Mouse (Mus musculus) forebrain, postnatal 0 days (tissue): ENCODE results near the gene Polr2a. TPM values are rescaled to one million over a fixed set of nuclear protein-coding genes. Genes with fewer than 3 reads are reported as not detected.
"Not testable (repeated sequence)": the region's sequence is repeated elsewhere in the genome, so short reads cannot be mapped to it uniquely, and the experiment has no call there.

Source experiments
- ATAC-seq: fragments of 200-750 bp; cut with Nextera tagmentation; 2 replicates; pipeline ENCODE4 v1.8.0; 2017; ENCODE audit warnings: mild to moderate bottlenecking, moderate library complexity
- DNase-seq: peaks from one replicate; pipeline ENCODE4 v3.0.0-alpha.2; 2015
- H3K27ac ChIP-seq: fragments of 300-500 bp; sonication (generic); 2 replicates; pipeline ENCODE4 v1.5.1; 2014; ENCODE audit warnings: low read depth, mild to moderate bottlenecking, antibody characterized with exemption, low read length, moderate library complexity, mixed read lengths
- H3K27me3 ChIP-seq: fragments of 300-500 bp; sonication (generic); 2 replicates; pipeline ENCODE4 v1.6.1; 2014; ENCODE audit warnings: mild to moderate bottlenecking, low read length, mixed read lengths; ENCODE audit not compliant: insufficient read depth
- H3K36me3 ChIP-seq: fragments of 300-500 bp; sonication (generic); 2 replicates; pipeline ENCODE4 v1.6.1; 2014; ENCODE audit warnings: mild to moderate bottlenecking, moderate library complexity; ENCODE audit not compliant: insufficient read depth
- H3K4me1 ChIP-seq: fragments of 300-500 bp; sonication (generic); 2 replicates; pipeline ENCODE4 v1.6.1; 2014; ENCODE audit warnings: antibody characterized with exemption; ENCODE audit not compliant: insufficient read depth
- H3K4me2 ChIP-seq: fragments of 300-500 bp; sonication (generic); 2 replicates; pipeline ENCODE4 v1.6.1; 2014; ENCODE audit warnings: low read depth, mild to moderate bottlenecking, moderate library complexity
- H3K4me3 ChIP-seq: fragments of 300-500 bp; sonication (generic); 2 replicates; pipeline ENCODE4 v1.5.1; 2014; ENCODE audit warnings: low read depth, low read length, mixed read lengths
- H3K9ac ChIP-seq: fragments of 300-500 bp; sonication (generic); 2 replicates; pipeline ENCODE4 v1.6.1; 2014; ENCODE audit warnings: mild to moderate bottlenecking
- H3K9me3 ChIP-seq: fragments of 300-500 bp; sonication (generic); 2 replicates; pipeline ENCODE4 v1.6.1; 2016; ENCODE audit warnings: low read length
- CTCF ChIP-seq: sonication (generic); IDR thresholded peaks from 2 replicates; pipeline ENCODE4 v1.5.1; 2016; ENCODE audit warnings: antibody characterized with exemption, control low read depth, low read depth
- WGBS: fragments of 180-500 bp; shearing (Covaris S2); extraction: QIAGEN DNeasy Blood & Tissue Kit; methylation state at CpG from one replicate; pipeline ENCODE4 v1.1.7; 2014; 5-methylcytosine and 5-hydroxymethylcytosine counted together
- polyA plus RNA-seq: library from polyadenylated mRNA; unstranded; fragments of >200 nt; fragmentation: Nextera tagmentation; extraction: Ambion mirVana; gene quantifications from 2 replicates; pipeline ENCODE4 v1.2.1, GENCODE M21; 2015
- total RNA-seq: library from RNA; depleted of rRNA; stranded (reverse); fragments of >200 nt; gene quantifications from 2 replicates; pipeline ENCODE4 v1.2.3, GENCODE M21; 2014

The Polr2a gene
- total and polyA plus RNA-seq, 2 experiments from 2014 or later = 10.0 to 20.5 TPM

- Histone ChIP-seq H3K9me3 (no peaks in the 10 kb centered on the region), H3K27me3 (no peaks in the 10 kb centered on the region), H3K9ac (no peak overlapping the region), H3K27ac (no peak overlapping the region), H3K36me3 (no peaks in the 10 kb centered on the region), H3K4me2 (no peak overlapping the region), H3K4me1 (0 out of 2 replicates have a peak, but pooled peaks cover 2% of the 10 kb centered on the region), H3K4me3 (no peak overlapping the region)
- WGBS = 44% methylated on average over 6 of the region's 6 CpGs
- ATAC-seq (no peak), DNase-seq (no peak)
- TF ChIP-seq CTCF = no peak
Observed at GRCm38 (mm10) chr11:69706775-69707479, 51.5 kb downstream of the Polr2a start.

GRCm38 (mm10) chr11:69704613-69705010 lies 53.8 kb downstream of the Polr2a start:
- H3K36me3 ChIP-seq = no peaks in the 10 kb centered on the region
- H3K4me3 ChIP-seq = no peak overlapping the region
- no peak for DNase-seq
- H3K4me1 ChIP-seq = no peaks in the 10 kb centered on the region
- TF ChIP-seq CTCF = no peak
- no peak for ATAC-seq
- no peak overlapping the region for H3K4me2 ChIP-seq
- H3K27me3 ChIP-seq = no peaks in the 10 kb centered on the region
- WGBS = 50% methylated on average over 2 of the region's 2 CpGs
- no peaks in the 10 kb centered on the region for H3K9me3 ChIP-seq
- H3K27ac ChIP-seq = no peak overlapping the region
- no peak overlapping the region for H3K9ac ChIP-seq

DNA sequence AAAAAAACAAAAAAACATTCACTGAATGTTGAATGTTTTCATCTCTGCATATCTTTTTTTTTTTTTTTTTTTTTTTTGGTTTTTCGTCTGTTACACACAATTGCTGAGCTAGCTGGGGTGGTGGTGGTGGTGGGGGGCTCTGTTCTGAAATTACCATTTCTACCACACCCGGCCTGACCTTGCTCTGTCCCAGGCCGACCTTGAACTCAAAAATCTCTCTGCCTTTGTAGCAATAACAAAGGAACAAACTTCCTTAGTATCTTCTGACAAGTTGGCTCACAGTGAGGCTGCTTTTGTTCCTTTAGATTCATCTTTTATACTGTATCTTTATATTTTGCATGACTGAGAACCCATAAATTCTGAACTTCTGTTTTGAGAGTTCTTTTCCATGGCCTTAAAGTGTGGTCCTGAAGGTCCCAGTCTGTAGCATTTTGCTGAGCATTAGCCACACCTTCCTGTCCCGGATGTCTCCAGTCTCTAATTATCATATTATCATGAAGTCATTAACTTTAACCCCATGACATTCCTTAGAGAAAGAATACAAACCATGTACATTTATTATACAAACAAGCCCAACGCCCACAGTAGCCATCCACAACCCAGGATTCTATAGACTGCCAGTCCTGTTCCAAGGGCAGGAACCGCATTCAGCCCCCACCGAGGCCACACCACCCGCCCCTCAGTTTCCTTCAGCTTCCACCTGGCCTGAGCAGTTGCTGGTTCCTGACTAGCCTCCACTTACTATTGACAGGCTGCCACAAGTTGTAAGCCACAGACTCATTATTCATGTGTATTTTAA lies 54.4 kb downstream of the Polr2a start:
- Histone ChIP-seq H3K4me3 (no peak overlapping the region), H3K4me1 (no peaks in the 10 kb centered on the region), H3K27me3 (no peaks in the 10 kb centered on the region), H3K27ac (no peak overlapping the region), H3K9ac (no peak overlapping the region), H3K9me3 (no peaks in the 10 kb centered on the region), H3K36me3 (no peaks in the 10 kb centered on the region), H3K4me2 (no peak overlapping the region)
- 65% methylated on average over 8 of the region's 8 CpGs for WGBS
- TF ChIP-seq CTCF = no peak
- ATAC-seq = no peak
- no peak for DNase-seq

DNA sequence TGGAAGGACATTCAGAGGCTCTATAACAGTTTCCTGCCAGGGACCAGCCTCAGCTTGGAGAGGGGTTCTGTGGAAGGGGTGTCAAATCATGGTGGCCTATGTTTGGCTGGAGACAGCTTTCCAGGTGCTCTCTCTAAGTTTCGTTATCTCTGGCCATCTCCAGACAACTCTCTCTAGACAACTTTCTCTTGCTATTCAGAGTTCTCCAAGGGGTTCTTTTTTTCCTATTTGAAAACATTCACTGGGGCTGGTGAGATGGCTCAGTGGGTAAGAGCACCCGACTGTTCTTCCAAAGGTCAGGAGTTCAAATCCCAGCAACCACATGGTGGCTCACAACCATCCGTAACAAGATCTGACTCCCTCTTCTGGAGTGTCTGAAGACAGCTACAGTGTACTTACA lies 55.1 kb downstream of the Polr2a start:
- not testable (repeated sequence) for ATAC-seq, H3K36me3 ChIP-seq, DNase-seq, H3K9me3 ChIP-seq, H3K27me3 ChIP-seq, H3K4me1 ChIP-seq, H3K4me3 ChIP-seq, H3K4me2 ChIP-seq, H3K27ac ChIP-seq, H3K9ac ChIP-seq
- WGBS = 71% methylated on average over 2 of the region's 3 CpGs

- H3K27me3 ChIP-seq, H3K9me3 ChIP-seq, H3K4me1 ChIP-seq, DNase-seq, H3K9ac ChIP-seq, H3K36me3 ChIP-seq, H3K27ac ChIP-seq, ATAC-seq, H3K4me2 ChIP-seq, H3K4me3 ChIP-seq: not testable (repeated sequence)
- WGBS = 95% methylated on average over 10 of the region's 10 CpGs
Observed at GRCm38 (mm10) chr11:69702886-69703285, 55.6 kb downstream of the Polr2a start.

- no peak for DNase-seq
- 86% methylated on average over 1 of the region's 1 CpGs for WGBS
- Histone ChIP-seq H3K4me3 (no peak overlapping the region), H3K27ac (no peak overlapping the region), H3K4me2 (no peak overlapping the region), H3K27me3 (no peaks in the 10 kb centered on the region), H3K4me1 (peaks cover 12% of the 10 kb centered on the region; the same call in 1 of the 2 replicates), H3K9me3 (no peaks in the 10 kb centered on the region), H3K9ac (no peak overlapping the region), H3K36me3 (no peaks in the 10 kb centered on the region)
- TF ChIP-seq CTCF = no peak
- ATAC-seq = no peak
Observed at GRCm38 (mm10) chr11:69699595-69699994, 58.8 kb downstream of the Polr2a start.

DNA sequence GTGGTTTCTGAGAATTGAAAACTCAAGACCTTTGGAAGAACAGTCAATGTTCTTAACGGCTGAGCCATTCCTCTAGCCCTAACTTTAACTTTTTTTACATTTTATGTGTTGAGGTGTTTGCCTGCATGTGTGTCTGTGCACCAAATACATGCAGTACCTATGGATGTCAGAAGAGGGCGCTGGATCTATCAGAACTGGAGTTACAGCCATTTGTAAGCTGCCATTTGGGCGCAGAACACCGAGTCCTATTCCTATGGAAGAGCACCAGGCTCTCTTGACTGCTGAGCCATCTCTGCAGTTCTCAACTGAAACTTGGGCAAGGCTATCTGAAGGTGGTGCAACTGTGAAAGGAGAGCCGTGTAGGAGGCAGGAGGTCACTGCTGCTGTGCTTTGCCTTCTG lies 59.9 kb downstream of the Polr2a start:
- 69% methylated on average over 5 of the region's 5 CpGs for WGBS
- H3K4me2 ChIP-seq = no peak overlapping the region
- no peak for ATAC-seq

More for the DNA sequence above, 59.9 kb downstream of the Polr2a start:
- Histone ChIP-seq H3K27ac (no peak overlapping the region), H3K4me3 (no peak overlapping the region), H3K9ac (no peak overlapping the region), H3K9me3 (no peaks in the 10 kb centered on the region), H3K36me3 (no peaks in the 10 kb centered on the region), H3K27me3 (no peaks in the 10 kb centered on the region), H3K4me1 (peaks cover 12% of the 10 kb centered on the region; the same call in 1 of the 2 replicates)
- TF ChIP-seq CTCF = peak; percentile 19; the same call in 1 of the 2 replicates
- no peak for DNase-seq
